Mouse (Mus musculus) E14TG2a.4 (cell line): ENCODE data around the gene Gm14401.
A peak's percentile ranks its signal among the peaks of the same experiment; 100 is the strongest.
"Not testable (repeated sequence)": the region's sequence is repeated elsewhere in the genome, so short reads cannot be mapped to it uniquely, and the experiment has no call there.

ENCODE experiments used
- H3K27me3 ChIP-seq: 2 replicates; pipeline ENCODE4 v1.6.1; 2014; ENCODE audit warnings: low read length, control low read depth; ENCODE audit not compliant: insufficient read depth
- H3K36me3 ChIP-seq: 2 replicates; pipeline ENCODE4 v1.6.1; 2014; ENCODE audit warnings: low read length, control low read depth; ENCODE audit not compliant: insufficient read depth
- H3K4me1 ChIP-seq: replicated peaks from 2 replicates; pipeline ENCODE4 v1.6.1; 2014; ENCODE audit warnings: low read depth, low read length, control low read depth
- H3K4me3 ChIP-seq: replicated peaks from 2 replicates; pipeline ENCODE4 v1.5.1; 2014; ENCODE audit warnings: mild to moderate bottlenecking, low read length
- H3K9me3 ChIP-seq: 2 replicates; pipeline ENCODE4 v1.6.1; 2014; ENCODE audit warnings: low read length, control low read depth
- CTCF ChIP-seq: conservative IDR thresholded peaks from 2 replicates; pipeline ENCODE4 v1.5.1; 2014; ENCODE audit warnings: low read length
- NANOG ChIP-seq: IDR thresholded peaks from 2 replicates; pipeline ENCODE4 v1.6.1; 2014; ENCODE audit warnings: borderline replicate concordance, low read length, mixed read lengths
- POU5F1 ChIP-seq: IDR thresholded peaks from 2 replicates; pipeline ENCODE4 v1.6.1; 2014; ENCODE audit warnings: low read length, borderline replicate concordance

Gene Gm14401

DNA sequence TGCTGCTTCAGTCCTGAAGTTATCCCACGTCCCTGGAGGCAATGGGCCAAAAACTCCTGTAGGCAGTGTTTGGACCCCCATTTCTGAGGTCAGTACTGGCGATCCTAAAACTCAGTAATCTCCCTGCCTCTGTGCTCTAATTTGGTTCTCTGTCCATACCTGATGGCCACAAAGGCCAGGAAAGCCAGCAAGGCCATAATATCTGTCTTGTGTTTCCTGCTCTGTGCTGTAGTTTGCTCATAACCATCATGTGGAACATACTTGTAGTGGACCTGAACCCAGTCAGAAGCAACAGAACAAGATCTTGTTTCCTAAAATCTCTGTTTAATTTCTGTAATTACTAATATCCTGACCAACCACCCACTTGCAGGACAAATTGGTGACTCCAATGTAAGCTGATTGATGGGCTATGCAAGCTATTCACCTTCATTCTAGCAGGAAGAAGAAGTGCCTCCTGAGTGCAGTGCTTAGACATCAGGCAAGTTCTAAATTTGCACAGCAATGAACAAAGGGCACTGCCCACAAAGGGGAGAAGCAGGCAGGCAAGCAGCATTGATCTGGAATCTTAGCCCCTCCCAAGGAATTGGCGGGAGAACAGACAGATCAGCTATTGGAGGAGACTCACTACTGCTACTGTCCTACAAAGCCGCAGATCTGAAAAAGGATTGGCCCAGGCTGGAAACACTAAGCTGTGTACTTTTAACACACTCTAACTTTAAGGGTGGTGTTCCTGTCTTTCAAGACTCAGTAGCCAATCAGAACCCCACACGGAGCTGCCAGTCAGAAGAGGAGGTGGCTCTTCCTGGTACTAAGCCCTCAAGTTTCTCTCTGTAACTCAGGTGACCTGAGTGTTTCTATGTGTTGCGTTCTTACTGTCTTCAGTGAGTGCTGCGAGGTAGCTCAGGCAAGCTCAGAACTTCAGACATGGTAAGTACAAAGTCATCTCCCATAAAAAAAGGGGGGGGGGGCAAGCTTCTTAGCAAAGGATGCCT lies at the start of gene Gm14401:
TSS of gene Gm14401 (plus strand) at position 889 of the 992 bp plus-strand sequence.
- not testable (repeated sequence) for H3K9me3 ChIP-seq, H3K36me3 ChIP-seq, H3K27me3 ChIP-seq
- H3K4me1 ChIP-seq = peaks cover 17% of the 10 kb centered on the region
- peak within 1 kb of the TSS; percentile 84 for H3K4me3 ChIP-seq
- TF ChIP-seq NANOG = peak; percentile 17; the same call in 1 of the 2 replicates

DNA sequence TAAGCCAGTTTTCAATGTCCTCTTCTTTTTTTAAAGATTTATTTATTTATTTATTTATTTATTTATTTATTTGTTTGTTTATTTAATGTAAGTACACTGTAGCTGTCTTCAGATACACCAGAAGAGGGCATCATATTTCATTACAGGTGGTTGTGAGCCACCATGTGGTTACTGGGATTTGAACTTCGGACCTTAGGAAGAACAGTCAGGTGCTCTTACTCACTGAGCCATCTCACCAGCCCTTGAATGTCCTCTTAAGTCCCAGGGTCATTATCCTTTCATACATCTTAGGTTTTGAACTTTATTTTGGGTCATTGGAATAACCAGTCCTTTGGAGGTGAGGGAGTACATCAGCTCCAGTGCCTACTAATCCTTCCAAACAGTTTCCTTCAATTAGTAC lies 1.3 kb upstream of the Gm14401 start:
- H3K36me3 ChIP-seq, H3K27me3 ChIP-seq, H3K4me3 ChIP-seq, H3K9me3 ChIP-seq: not testable (repeated sequence)
- H3K4me1 ChIP-seq = peaks cover 15% of the 10 kb centered on the region

DNA sequence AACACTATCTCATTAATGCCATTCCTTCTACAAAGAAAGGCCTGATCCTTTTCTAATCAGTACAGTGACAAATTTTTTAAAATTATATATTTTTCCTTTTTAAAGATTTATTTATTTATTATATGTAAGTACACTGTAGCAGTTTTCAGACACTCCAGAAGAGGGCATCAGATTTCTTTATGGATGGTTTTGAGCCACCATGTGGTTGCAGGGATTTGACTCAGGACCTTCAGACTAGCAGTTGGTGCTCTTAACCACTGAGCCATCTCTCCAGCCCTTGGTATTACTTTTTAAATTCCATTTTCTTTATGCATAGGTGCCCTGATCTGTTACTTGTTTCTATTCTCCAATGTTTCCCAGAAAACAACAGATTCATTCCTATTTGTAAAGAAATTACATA lies 895 bp downstream of the Gm14401 start:
- H3K36me3 ChIP-seq, H3K9me3 ChIP-seq, H3K27me3 ChIP-seq: not testable (repeated sequence)
- peak; percentile 36 for TF ChIP-seq CTCF
- peak overlapping the region; percentile 84 for H3K4me3 ChIP-seq
- peaks cover 19% of the 10 kb centered on the region for H3K4me1 ChIP-seq

DNA sequence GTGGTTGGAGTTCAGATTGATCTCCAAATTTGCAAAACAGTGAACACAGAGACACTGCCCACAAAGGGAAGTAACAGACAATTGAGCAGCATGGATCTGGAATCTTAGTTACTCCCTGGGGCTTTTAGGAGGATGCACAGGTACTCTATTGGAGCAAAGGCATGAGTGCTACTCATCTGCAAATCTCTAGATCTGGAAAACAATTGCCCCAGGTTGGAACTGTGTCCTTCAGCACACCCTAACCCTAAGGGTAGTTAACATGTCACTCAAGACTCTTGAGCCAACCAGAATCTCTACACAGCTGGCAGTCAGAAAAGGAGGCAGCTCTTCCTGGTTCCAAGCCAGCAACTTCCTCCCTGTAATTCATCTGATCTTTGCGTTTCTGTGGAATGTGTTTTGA lies 5.7 kb downstream of the Gm14401 start:
- peak; percentile 65; the same call in 1 of the 2 replicates for TF ChIP-seq NANOG
- H3K4me1 ChIP-seq = peaks cover 31% of the 10 kb centered on the region
- H3K27me3 ChIP-seq, H3K9me3 ChIP-seq: not testable (repeated sequence)
- H3K4me3 ChIP-seq = peak overlapping the region; percentile 80
- H3K36me3 ChIP-seq = peaks cover 30% of the 10 kb centered on the region

DNA sequence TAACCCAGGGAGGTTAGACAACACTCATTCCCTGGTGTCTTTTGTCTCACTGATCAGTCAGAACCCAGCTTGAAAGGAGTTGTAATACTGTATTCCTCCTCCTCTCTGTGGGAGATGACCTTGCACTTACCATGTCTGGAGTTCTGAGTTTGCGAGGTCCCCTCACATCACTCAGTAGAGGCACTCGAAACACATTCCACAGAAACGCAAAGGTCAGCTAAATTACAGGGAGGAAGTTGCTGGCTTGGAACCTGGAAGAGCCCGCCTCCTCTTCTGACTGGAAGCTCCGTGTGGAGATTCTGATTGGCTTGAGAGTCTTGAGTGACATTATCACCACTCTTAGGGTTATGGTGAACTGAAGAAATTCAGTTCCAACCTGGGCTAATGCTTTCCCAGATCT lies 35.0 kb downstream of the Gm14401 start:
- H3K4me3 ChIP-seq, H3K36me3 ChIP-seq, H3K27me3 ChIP-seq, H3K4me1 ChIP-seq: not testable (repeated sequence)
- H3K9me3 ChIP-seq = peaks cover 24% of the 10 kb centered on the region

DNA sequence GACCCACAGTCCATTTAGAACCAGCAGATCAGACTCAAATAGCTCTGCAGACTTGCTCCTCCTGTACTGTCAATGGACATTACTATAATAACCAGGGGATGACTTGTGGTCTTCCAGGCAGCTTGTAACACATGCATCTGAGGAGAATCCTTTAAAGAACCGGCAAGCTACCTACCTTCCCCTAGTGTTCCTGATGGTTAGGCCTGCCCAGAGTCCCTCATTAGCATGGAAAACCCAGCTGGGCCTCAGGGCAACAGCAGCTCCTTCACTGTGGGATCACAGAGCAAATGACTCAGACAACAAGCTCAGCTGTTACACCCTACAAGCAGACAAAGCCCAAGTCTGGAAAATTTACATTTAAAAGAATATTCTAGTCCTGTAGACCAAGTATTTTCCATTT lies 55.0 kb downstream of the Gm14401 start:
- not testable (repeated sequence) for H3K9me3 ChIP-seq, H3K4me1 ChIP-seq, H3K27me3 ChIP-seq, H3K36me3 ChIP-seq
- H3K4me3 ChIP-seq = peak overlapping the region; percentile 66
- TF ChIP-seq POU5F1 = peak; percentile 39; the same call in 1 of the 2 replicates
